Mouse (Mus musculus) stomach, embryonic 14.5 days (tissue): ENCODE measurements around the gene Togaram2. TPM values are rescaled to one million over a fixed set of nuclear protein-coding genes. Genes with fewer than 3 reads are reported as not detected.

Source experiments
- ATAC-seq: fragments of 200-750 bp; cut with Nextera tagmentation; 2 replicates; pipeline ENCODE4 v1.8.0; 2017; ENCODE audit warnings: low read depth, moderate TSS enrichment; ENCODE audit not compliant: insufficient number of reproducible peaks, insufficient read depth, low FRiP score
- H3K27ac ChIP-seq: fragments of 300-500 bp; sonication (generic); 2 replicates; pipeline ENCODE4 v1.5.1; 2014; ENCODE audit warnings: mild to moderate bottlenecking, low read length, moderate library complexity, mixed read lengths
- H3K27me3 ChIP-seq: fragments of 300-500 bp; sonication (generic); 2 replicates; pipeline ENCODE4 v1.6.1; 2014; ENCODE audit warnings: low read length, control low read depth, mixed read lengths; ENCODE audit not compliant: control insufficient read depth, insufficient read depth
- H3K36me3 ChIP-seq: fragments of 300-500 bp; sonication (generic); 2 replicates; pipeline ENCODE4 v1.6.1; 2014; ENCODE audit warnings: mild to moderate bottlenecking, control low read depth, low read length, moderate library complexity, mixed read lengths; ENCODE audit not compliant: control insufficient read depth, insufficient read depth
- H3K4me1 ChIP-seq: fragments of 300-500 bp; sonication (generic); 2 replicates; pipeline ENCODE4 v1.6.1; 2014; ENCODE audit warnings: low read length, control low read depth, mixed read lengths; ENCODE audit not compliant: control insufficient read depth, insufficient read depth
- H3K4me2 ChIP-seq: fragments of 300-500 bp; sonication (generic); replicated peaks from 2 replicates; pipeline ENCODE4 v1.6.1; 2014; ENCODE audit warnings: low read depth, low read length, control low read depth
- H3K4me3 ChIP-seq: fragments of 300-500 bp; sonication (generic); 2 replicates; pipeline ENCODE4 v1.5.1; 2014; ENCODE audit warnings: low read depth, low read length, control low read depth
- H3K9ac ChIP-seq: fragments of 300-500 bp; sonication (generic); replicated peaks from 2 replicates; pipeline ENCODE4 v1.6.1; 2014; ENCODE audit warnings: low read depth, mild to moderate bottlenecking, control low read depth, low read length, moderate library complexity, mixed read lengths
- H3K9me3 ChIP-seq: fragments of 300-500 bp; sonication (generic); 2 replicates; pipeline ENCODE4 v1.6.1; 2016; ENCODE audit warnings: low read depth, low read length, control low read depth; ENCODE audit not compliant: control insufficient read depth
- WGBS: fragments of 180-500 bp; shearing (Covaris S2); extraction: QIAGEN DNeasy Blood & Tissue Kit; methylation state at CpG from one replicate; pipeline ENCODE4 v1.1.7; 2014; 5-methylcytosine and 5-hydroxymethylcytosine counted together
- polyA plus RNA-seq: library from polyadenylated mRNA; unstranded; fragments of >200 nt; fragmentation: Nextera tagmentation; extraction: Ambion mirVana; gene quantifications from 2 replicates; pipeline ENCODE4 v1.2.1, GENCODE M21; 2014

The Togaram2 gene
- polyA plus RNA-seq, 1 experiment from 2014 or later = 0.36 TPM

- ATAC-seq = no peak
- Histone ChIP-seq H3K27me3 (no peaks in the 10 kb centered on the region), H3K36me3 (no peaks in the 10 kb centered on the region), H3K4me2 (no peak overlapping the region), H3K9me3 (no peaks in the 10 kb centered on the region), H3K27ac (no peak overlapping the region), H3K4me1 (peaks cover 15% of the 10 kb centered on the region; the same call in 1 of the 2 replicates), H3K9ac (no peak overlapping the region), H3K4me3 (no peak overlapping the region)
- 71% methylated on average over 9 of the region's 9 CpGs for WGBS
Measured at GRCm38 (mm10) chr17:71687436-71687835, 14.4 kb downstream of the Togaram2 start.

GRCm38 (mm10) chr17:71689903-71690302, 16.8 kb downstream of the Togaram2 start:
- no peaks in the 10 kb centered on the region for H3K9me3 ChIP-seq
- H3K36me3 ChIP-seq = no peaks in the 10 kb centered on the region
- no peak overlapping the region for H3K27ac ChIP-seq
- WGBS = 41% methylated on average over 5 of the region's 5 CpGs
- peaks cover 12% of the 10 kb centered on the region; the same call in 1 of the 2 replicates for H3K4me1 ChIP-seq
- H3K4me3 ChIP-seq = no peak overlapping the region
- H3K27me3 ChIP-seq = no peaks in the 10 kb centered on the region
- H3K4me2 ChIP-seq = no peak overlapping the region
- H3K9ac ChIP-seq = no peak overlapping the region
- peak; percentile 24; the same call in 1 of the 2 replicates for ATAC-seq

- 62% methylated on average over 11 of the region's 11 CpGs for WGBS
- Histone ChIP-seq H3K9me3 (no peaks in the 10 kb centered on the region), H3K4me2 (no peak overlapping the region), H3K4me3 (no peak overlapping the region), H3K27me3 (no peaks in the 10 kb centered on the region), H3K27ac (no peak overlapping the region), H3K9ac (no peak overlapping the region), H3K36me3 (no peaks in the 10 kb centered on the region), H3K4me1 (peaks cover 12% of the 10 kb centered on the region; the same call in 1 of the 2 replicates)
- ATAC-seq = no peak
Measured at GRCm38 (mm10) chr17:71691361-71691875, 18.4 kb downstream of the Togaram2 start.

GRCm38 (mm10) chr17:71693313-71693712, 20.3 kb downstream of the Togaram2 start:
- WGBS = 48% methylated on average over 5 of the region's 5 CpGs

GRCm38 (mm10) chr17:71693780-71694179, 20.7 kb downstream of the Togaram2 start:
- Histone ChIP-seq H3K27me3 (no peaks in the 10 kb centered on the region), H3K36me3 (no peaks in the 10 kb centered on the region), H3K4me1 (peaks cover 12% of the 10 kb centered on the region; the same call in 1 of the 2 replicates), H3K4me3 (no peak overlapping the region), H3K27ac (no peak overlapping the region), H3K9ac (no peak overlapping the region), H3K4me2 (no peak overlapping the region), H3K9me3 (no peaks in the 10 kb centered on the region)
- 54% methylated on average over 8 of the region's 8 CpGs for WGBS
- no peak for ATAC-seq

More at GRCm38 (mm10) chr17:71693313-71693712, 20.3 kb downstream of the Togaram2 start:
- Histone ChIP-seq H3K4me2 (no peak overlapping the region), H3K27ac (no peak overlapping the region), H3K4me1 (peaks cover 12% of the 10 kb centered on the region; the same call in 1 of the 2 replicates), H3K9ac (no peak overlapping the region), H3K9me3 (no peaks in the 10 kb centered on the region), H3K27me3 (no peaks in the 10 kb centered on the region), H3K4me3 (no peak overlapping the region), H3K36me3 (no peaks in the 10 kb centered on the region)
- no peak for ATAC-seq

GRCm38 (mm10) chr17:71695151-71695550, 22.1 kb downstream of the Togaram2 start:
- H3K27me3 ChIP-seq = no peaks in the 10 kb centered on the region
- no peak overlapping the region for H3K4me3 ChIP-seq
- no peaks in the 10 kb centered on the region for H3K36me3 ChIP-seq
- H3K9me3 ChIP-seq = no peaks in the 10 kb centered on the region
- peaks cover 9% of the 10 kb centered on the region; the same call in 1 of the 2 replicates for H3K4me1 ChIP-seq
- H3K4me2 ChIP-seq = no peak overlapping the region
- no peak overlapping the region for H3K27ac ChIP-seq
- H3K9ac ChIP-seq = no peak overlapping the region
- WGBS = 80% methylated on average over 8 of the region's 8 CpGs
- ATAC-seq = no peak

GRCm38 (mm10) chr17:71695716-71696315, 22.8 kb downstream of the Togaram2 start:
- Histone ChIP-seq H3K27me3 (no peaks in the 10 kb centered on the region), H3K9ac (no peak overlapping the region), H3K4me3 (no peak overlapping the region), H3K27ac (no peak overlapping the region), H3K4me2 (no peak overlapping the region), H3K9me3 (no peaks in the 10 kb centered on the region), H3K36me3 (no peaks in the 10 kb centered on the region), H3K4me1 (peaks cover 3% of the 10 kb centered on the region; the same call in 1 of the 2 replicates)
- 75% methylated on average over 15 of the region's 15 CpGs for WGBS
- no peak for ATAC-seq

- no peak overlapping the region for H3K9ac ChIP-seq
- H3K27me3 ChIP-seq = no peaks in the 10 kb centered on the region
- 84% methylated on average over 5 of the region's 5 CpGs for WGBS
Measured at GRCm38 (mm10) chr17:71696396-71696795, 23.3 kb downstream of the Togaram2 start.

More at GRCm38 (mm10) chr17:71696396-71696795, 23.3 kb downstream of the Togaram2 start:
- ATAC-seq = no peak
- H3K27ac ChIP-seq = no peak overlapping the region
- peaks cover 2% of the 10 kb centered on the region; the same call in 1 of the 2 replicates for H3K4me1 ChIP-seq
- no peaks in the 10 kb centered on the region for H3K9me3 ChIP-seq
- no peaks in the 10 kb centered on the region for H3K36me3 ChIP-seq
- H3K4me2 ChIP-seq = no peak overlapping the region
- no peak overlapping the region for H3K4me3 ChIP-seq
